Mouse (Mus musculus): ENCODE measurements at regions not wholly inside any gene's neighbourhood (a gene's known extent, or its start where the extent isn't known, plus 50 kb on each side); places are given as distances from the start of the nearest gene placed in this dataset.

DNA sequence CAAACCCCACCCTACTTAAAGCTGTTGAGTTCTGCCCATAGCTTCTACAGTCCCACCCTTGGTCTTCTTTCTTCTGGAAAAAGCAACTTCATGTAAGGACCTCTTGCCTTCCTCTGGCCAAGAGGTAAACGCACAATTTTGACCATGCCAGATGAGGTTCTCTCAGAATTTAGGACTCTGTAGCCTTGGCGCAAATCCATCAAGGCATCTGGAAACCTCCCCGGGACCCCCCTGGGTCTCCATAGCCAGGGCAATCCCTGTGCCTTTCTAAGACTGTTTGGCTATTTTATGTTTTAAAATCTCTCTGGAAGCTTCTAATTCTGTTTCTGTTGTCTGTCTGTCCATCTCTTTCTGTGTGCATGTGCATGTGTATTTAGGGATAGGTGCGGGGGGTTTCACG, 110.3 kb downstream of the 2410131K14Rik start:
- TF ChIP-seq EP300 (IDR thresholded peaks at IDR 0.05; ENCODE audit: low read depth in 1 of 2, low read length in 2 of 2) (no peak), CHD1 (IDR thresholded peaks at IDR 0.05; ENCODE audit: low read depth, low read length) (no peak), CTCF (IDR thresholded peaks at IDR 0.05 in 2 of 3, conservative IDR thresholded peaks at IDR 0.05 in 1 of 3; ENCODE audit: control insufficient read depth in 1 of 3, insufficient read depth in 1 of 3, low read depth in 2 of 3, low read length in 3 of 3, poor library complexity in 1 of 3, severe bottlenecking in 1 of 3) (no peak), USF1 (IDR thresholded peaks at IDR 0.05; ENCODE audit: low read depth, low read length) (no peak)
